Mouse (Mus musculus) limb, embryonic 11.5 days (tissue): ENCODE measurements at regions not wholly inside any gene's neighbourhood (a gene's known extent, or its start where the extent isn't known, plus 50 kb on each side); places are given as distances from the start of the nearest gene placed in this dataset.
A peak's percentile ranks its signal among the peaks of the same experiment; 100 is the strongest.
"Not testable (repeated sequence)": the region's sequence is repeated elsewhere in the genome, so short reads cannot be mapped to it uniquely, and the experiment has no call there.

Experiments
- ATAC-seq: fragments of 200-750 bp; cut with Nextera tagmentation; 2 replicates; pipeline ENCODE4 v1.8.0; 2017; ENCODE audit warnings: low read depth; ENCODE audit not compliant: insufficient number of reproducible peaks, low FRiP score, low TSS enrichment
- DNase-seq: peaks from one replicate; pipeline ENCODE4 v3.0.0-alpha.2; 2015; ENCODE audit warnings: low spot score
- H3K27ac ChIP-seq: fragments of 300-500 bp; sonication (generic); replicated peaks from 2 replicates; pipeline ENCODE4 v1.5.1; 2014; ENCODE audit warnings: low read depth, mild to moderate bottlenecking, low read length
- H3K27me3 ChIP-seq: fragments of 300-500 bp; sonication (generic); 2 replicates; pipeline ENCODE4 v1.6.1; 2014; ENCODE audit warnings: mild to moderate bottlenecking, low read length, mixed read lengths; ENCODE audit not compliant: control insufficient read depth, insufficient read depth
- H3K36me3 ChIP-seq: fragments of 300-500 bp; sonication (generic); 2 replicates; pipeline ENCODE4 v1.6.1; 2014; ENCODE audit warnings: mild to moderate bottlenecking, low read length, moderate library complexity, mixed read lengths; ENCODE audit not compliant: control insufficient read depth, insufficient read depth
- H3K4me1 ChIP-seq: fragments of 300-500 bp; sonication (generic); 2 replicates; pipeline ENCODE4 v1.6.1; 2014; ENCODE audit warnings: low read length, mixed read lengths; ENCODE audit not compliant: control insufficient read depth, insufficient read depth
- H3K4me2 ChIP-seq: fragments of 300-500 bp; sonication (generic); 2 replicates; pipeline ENCODE4 v1.6.1; 2014; ENCODE audit warnings: low read depth, mild to moderate bottlenecking, moderate library complexity; ENCODE audit not compliant: severe bottlenecking
- H3K4me3 ChIP-seq: fragments of 300-500 bp; sonication (generic); 2 replicates; pipeline ENCODE4 v1.5.1; 2014; ENCODE audit warnings: low read depth, low read length
- H3K9ac ChIP-seq: fragments of 300-500 bp; sonication (generic); 2 replicates; pipeline ENCODE4 v1.6.1; 2014; ENCODE audit warnings: mild to moderate bottlenecking, low read length
- H3K9me3 ChIP-seq: fragments of 300-500 bp; sonication (generic); 2 replicates; pipeline ENCODE4 v1.6.1; 2016; ENCODE audit warnings: low read length; ENCODE audit not compliant: control insufficient read depth
- WGBS: fragments of 180-500 bp; shearing (Covaris S2); extraction: QIAGEN DNeasy Blood & Tissue Kit; methylation state at CpG from one replicate; pipeline ENCODE4 v1.1.7; 2014; 5-methylcytosine and 5-hydroxymethylcytosine counted together

DNA sequence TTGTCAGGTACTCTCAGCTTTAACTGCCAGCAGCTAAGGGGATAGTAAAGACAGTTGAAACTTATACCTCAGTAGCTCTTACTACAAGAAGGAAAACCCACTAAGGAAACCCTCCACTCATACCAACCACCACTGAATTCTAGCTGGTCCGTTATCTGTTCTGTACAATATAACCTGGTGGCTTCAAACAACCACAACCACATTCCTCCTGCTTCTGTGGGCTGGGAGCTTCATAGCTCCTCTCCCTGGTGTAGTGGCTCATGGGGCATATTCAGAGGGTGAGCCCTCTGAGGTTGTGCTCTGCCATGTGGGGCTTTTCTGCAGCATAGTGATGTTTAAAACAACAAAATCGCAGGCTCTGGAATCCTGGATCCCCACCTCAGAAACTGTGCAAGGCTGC lies 110.0 kb upstream of the Arid1b start:
- H3K4me2 ChIP-seq, result no peak overlapping the region
- 85% methylated on average over 2 of the region's 2 CpGs for WGBS
- no peaks in the 10 kb centered on the region for H3K27me3 ChIP-seq
- no peak overlapping the region for H3K27ac ChIP-seq
- H3K9ac ChIP-seq, result no peak overlapping the region
- H3K4me1 ChIP-seq, result no peaks in the 10 kb centered on the region
- DNase-seq (no peak), ATAC-seq (no peak)
- no peak overlapping the region for H3K4me3 ChIP-seq
- H3K9me3 ChIP-seq, result no peaks in the 10 kb centered on the region
- H3K36me3 ChIP-seq, result no peaks in the 10 kb centered on the region

- H3K9ac ChIP-seq, result no peak overlapping the region
- WGBS, result 84% methylated on average over 3 of the region's 3 CpGs
- DNase-seq (no peak), ATAC-seq (no peak)
- H3K27ac ChIP-seq, result no peak overlapping the region
- H3K27me3 ChIP-seq, result no peaks in the 10 kb centered on the region
- H3K36me3 ChIP-seq, result no peaks in the 10 kb centered on the region
- no peaks in the 10 kb centered on the region for H3K9me3 ChIP-seq
- H3K4me2 ChIP-seq, result no peak overlapping the region
- no peaks in the 10 kb centered on the region for H3K4me1 ChIP-seq
- H3K4me3 ChIP-seq, result no peak overlapping the region
Observed at GRCm38 (mm10) chr17:4884761-4885160, 109.4 kb upstream of the Arid1b start.

- H3K9me3 ChIP-seq, ATAC-seq, H3K4me1 ChIP-seq, H3K4me3 ChIP-seq, H3K27ac ChIP-seq, DNase-seq, H3K36me3 ChIP-seq, H3K9ac ChIP-seq, H3K4me2 ChIP-seq, H3K27me3 ChIP-seq: not testable (repeated sequence)
- WGBS, result 93% methylated on average over 12 of the region's 12 CpGs
Observed at GRCm38 (mm10) chr17:4887331-4887730, 106.8 kb upstream of the Arid1b start.

DNA sequence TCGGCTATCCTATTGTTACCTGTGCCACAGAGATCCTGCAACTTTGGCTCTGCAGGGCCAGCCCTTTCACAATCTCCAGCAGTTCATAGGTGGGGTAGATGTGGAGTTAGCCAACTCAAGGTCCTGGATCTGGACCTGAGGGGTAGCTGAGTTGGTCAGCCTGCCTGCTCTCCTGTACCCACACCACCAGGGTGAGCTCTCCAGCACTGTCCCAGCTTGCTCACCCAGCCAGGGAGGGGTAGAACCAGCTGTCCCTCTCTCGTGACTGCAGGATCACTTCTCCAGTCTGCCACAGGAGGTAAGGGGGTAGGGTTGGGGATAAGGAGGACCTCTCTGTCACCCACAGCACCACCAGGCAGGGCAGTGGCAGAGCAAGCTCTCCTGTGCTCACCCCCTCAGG lies 104.6 kb upstream of the Arid1b start:
- Histone ChIP-seq H3K27ac (no peak overlapping the region), H3K4me2 (no peak overlapping the region), H3K4me3 (no peak overlapping the region), H3K36me3 (no peaks in the 10 kb centered on the region), H3K9ac (no peak overlapping the region), H3K4me1 (no peaks in the 10 kb centered on the region), H3K9me3 (no peaks in the 10 kb centered on the region), H3K27me3 (no peaks in the 10 kb centered on the region)
- 74% methylated on average over 2 of the region's 2 CpGs for WGBS
- ATAC-seq (no peak), DNase-seq (no peak)

DNA sequence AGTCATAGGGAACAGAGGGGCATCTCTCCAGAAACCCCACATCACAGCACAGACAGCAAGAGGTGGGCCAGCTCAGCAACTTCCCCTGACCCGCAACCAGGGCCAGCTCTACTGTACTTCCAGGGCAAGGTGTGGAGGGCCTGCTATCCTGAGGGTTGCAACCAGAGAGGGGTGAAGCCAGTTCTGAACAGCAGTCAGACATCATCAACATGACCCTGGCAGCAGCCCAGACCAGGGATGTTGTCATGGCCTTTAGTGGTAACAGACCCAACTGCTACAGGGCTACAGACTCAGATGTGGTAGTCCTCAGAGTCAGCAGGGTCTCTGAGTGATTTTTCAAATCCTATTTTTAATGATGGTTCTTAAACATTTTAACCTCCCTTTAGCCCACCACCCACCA lies 104.0 kb upstream of the Arid1b start:
- Histone ChIP-seq H3K4me2 (no peak overlapping the region), H3K9me3 (no peaks in the 10 kb centered on the region), H3K27ac (no peak overlapping the region), H3K4me1 (no peaks in the 10 kb centered on the region), H3K36me3 (no peaks in the 10 kb centered on the region), H3K4me3 (no peak overlapping the region), H3K9ac (no peak overlapping the region), H3K27me3 (no peaks in the 10 kb centered on the region)
- ATAC-seq (no peak), DNase-seq (no peak)
- WGBS, result 85% methylated on average over 1 of the region's 1 CpGs

- H3K4me3 ChIP-seq, result no peak overlapping the region
- H3K4me2 ChIP-seq, result no peak overlapping the region
- DNase-seq (no peak), ATAC-seq (no peak)
- no peak overlapping the region for H3K27ac ChIP-seq
- no peaks in the 10 kb centered on the region for H3K9me3 ChIP-seq
- H3K4me1 ChIP-seq, result no peaks in the 10 kb centered on the region
- no peaks in the 10 kb centered on the region for H3K36me3 ChIP-seq
- H3K27me3 ChIP-seq, result no peaks in the 10 kb centered on the region
- 92% methylated on average over 8 of the region's 8 CpGs for WGBS
- no peak overlapping the region for H3K9ac ChIP-seq
Observed at GRCm38 (mm10) chr17:4891576-4891975, 102.6 kb upstream of the Arid1b start.

GRCm38 (mm10) chr17:4894756-4895330 lies 99.3 kb upstream of the Arid1b start:
- H3K9me3 ChIP-seq, H3K9ac ChIP-seq, H3K4me1 ChIP-seq, H3K36me3 ChIP-seq, H3K4me3 ChIP-seq, ATAC-seq, H3K4me2 ChIP-seq, H3K27me3 ChIP-seq, H3K27ac ChIP-seq: not testable (repeated sequence)
- WGBS, result 90% methylated on average over 10 of the region's 10 CpGs
- peak; percentile 7 for DNase-seq

GRCm38 (mm10) chr17:4903129-4903528 lies 91.0 kb upstream of the Arid1b start:
- Histone ChIP-seq H3K9me3 (no peaks in the 10 kb centered on the region), H3K36me3 (no peaks in the 10 kb centered on the region), H3K4me2 (no peak overlapping the region), H3K9ac (no peak overlapping the region), H3K4me1 (no peaks in the 10 kb centered on the region), H3K4me3 (no peak overlapping the region), H3K27ac (no peak overlapping the region), H3K27me3 (no peaks in the 10 kb centered on the region)
- ATAC-seq (no peak), DNase-seq (peak; percentile 17)
- 89% methylated on average over 3 of the region's 3 CpGs for WGBS

- Histone ChIP-seq H3K4me2 (no peak overlapping the region), H3K4me1 (no peaks in the 10 kb centered on the region), H3K36me3 (no peaks in the 10 kb centered on the region), H3K4me3 (no peak overlapping the region), H3K9me3 (no peaks in the 10 kb centered on the region), H3K9ac (no peak overlapping the region), H3K27ac (no peak overlapping the region), H3K27me3 (no peaks in the 10 kb centered on the region)
- 44% methylated on average over 3 of the region's 3 CpGs for WGBS
- DNase-seq, result peak; percentile 21
- no peak for ATAC-seq
Observed at GRCm38 (mm10) chr17:4906504-4906903, 87.6 kb upstream of the Arid1b start.
